Mouse (Mus musculus) heart, adult 2 months (tissue): ENCODE measurements around the gene Gpr84.

Experiments
- CTCF ChIP-seq: fragments of 200-600 bp; IDR thresholded peaks from 2 replicates; pipeline ENCODE4 v1.8.1; 2022; ENCODE audit warnings: antibody characterized with exemption, mild to moderate bottlenecking, moderate library complexity
- EP300 ChIP-seq: fragments of 200-500 bp; IDR thresholded peaks from 2 replicates; pipeline ENCODE4 v1.6.1; 2011; ENCODE audit warnings: low read depth, low read length, control low read depth; ENCODE audit not compliant: insufficient read depth

DNA sequence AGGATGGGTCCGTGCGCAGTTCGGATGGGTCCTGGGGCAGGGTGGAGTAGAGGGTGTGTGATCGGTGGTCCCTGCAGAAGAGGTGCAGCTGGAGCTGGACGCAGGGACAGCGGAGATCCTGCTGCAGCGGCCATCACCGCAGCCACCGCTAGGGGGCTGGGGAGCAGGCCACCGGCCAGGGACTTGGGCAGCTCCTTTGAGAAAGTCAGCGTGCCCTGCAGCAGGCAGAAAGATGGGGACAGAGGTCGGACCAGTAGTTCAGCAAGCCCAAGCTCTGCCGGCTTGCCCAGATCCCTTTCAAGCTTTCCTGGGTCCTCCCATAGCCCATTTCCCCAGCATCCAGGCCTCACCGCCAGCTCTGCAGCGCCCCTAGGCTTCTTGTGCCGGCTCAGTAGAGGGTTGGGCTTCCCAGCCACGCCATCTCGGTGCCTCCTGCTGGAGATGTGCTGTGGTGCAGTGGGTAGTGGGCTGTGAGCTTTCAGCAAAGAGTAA lies 4.6 kb upstream of the Gpr84 start:
- TF ChIP-seq EP300, result 0 out of 2 replicates have a peak, but pooled peaks have one; percentile 40
- TF ChIP-seq CTCF, result peak; percentile 90
